Mouse (Mus musculus) adrenal gland, adult 8-10 months (tissue): ENCODE measurements around the gene Synpo2. TPM values are rescaled to one million over a fixed set of nuclear protein-coding genes. Genes with fewer than 3 reads are reported as not detected.

Experiments used
- DNase-seq: peaks from one replicate; pipeline ENCODE4 v3.0.0; 2022
- total RNA-seq, 4 experiments: library from RNA; stranded (reverse); gene quantifications; 2 replicates each; pipeline ENCODE4 v1.2.4; 2022

Gene Synpo2
- total RNA-seq, 4 experiments from 2014 or later = 13.8 to 31.8 (median 20.3) TPM

DNA sequence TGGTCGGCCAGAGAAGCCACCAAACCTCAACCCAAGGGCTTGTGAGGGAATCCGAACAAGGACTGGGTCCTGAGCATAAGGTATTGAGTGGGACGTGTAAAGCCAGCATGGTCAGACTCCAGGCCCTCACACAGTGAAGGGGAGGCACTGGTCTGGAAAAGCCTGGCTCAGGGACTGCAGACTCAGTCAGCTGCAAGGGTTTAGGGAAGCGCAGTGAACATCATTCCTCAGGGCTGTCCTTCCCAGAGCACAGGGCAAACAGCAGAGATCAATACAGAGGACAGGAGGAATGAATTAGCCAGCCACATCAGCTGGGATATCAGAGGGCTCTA, 72.8 kb downstream of the Synpo2 start:
- no peak for DNase-seq

DNA sequence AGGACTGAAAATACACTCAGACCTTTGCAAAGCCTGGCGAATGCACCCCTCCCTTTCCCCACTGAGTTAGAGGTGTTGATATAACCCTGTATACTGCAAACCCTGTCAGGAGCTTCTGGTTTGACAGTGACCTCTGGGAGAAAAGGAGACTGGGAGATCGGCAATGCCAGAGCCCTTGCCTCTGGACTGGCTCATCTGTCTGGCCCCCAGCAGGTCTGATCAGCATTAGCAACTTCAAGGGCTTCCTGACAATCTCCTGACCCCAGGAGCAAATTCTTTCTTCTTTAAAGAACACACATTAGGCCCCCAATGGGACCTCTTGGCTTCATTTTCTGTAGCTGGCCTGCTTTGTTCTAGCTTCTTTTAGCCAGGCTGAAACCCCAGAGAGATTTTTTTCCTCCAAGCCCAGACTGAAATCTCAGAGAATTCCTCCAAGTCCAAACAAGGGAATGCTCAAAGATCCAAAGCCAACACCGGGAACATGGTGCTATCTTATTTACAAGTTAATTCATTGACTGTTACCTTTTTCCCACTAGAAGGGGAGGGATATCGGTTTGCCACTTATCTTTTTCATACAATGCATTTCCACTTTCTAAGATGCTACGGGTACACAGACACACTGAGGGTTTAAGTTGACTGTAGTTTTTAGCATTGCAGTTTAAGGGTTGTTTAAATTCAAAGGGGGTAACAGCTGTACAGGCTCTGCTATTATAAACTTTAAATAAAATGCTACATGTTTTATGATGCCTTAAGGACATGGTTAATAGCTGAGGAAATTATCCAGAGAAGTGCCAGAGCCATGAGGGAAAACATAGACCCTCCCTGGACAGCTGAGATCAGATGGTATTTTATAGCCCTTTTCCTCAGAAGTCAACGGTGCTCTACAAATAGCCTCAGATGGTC, 73.4 kb downstream of the Synpo2 start:
- no peak for DNase-seq

DNA sequence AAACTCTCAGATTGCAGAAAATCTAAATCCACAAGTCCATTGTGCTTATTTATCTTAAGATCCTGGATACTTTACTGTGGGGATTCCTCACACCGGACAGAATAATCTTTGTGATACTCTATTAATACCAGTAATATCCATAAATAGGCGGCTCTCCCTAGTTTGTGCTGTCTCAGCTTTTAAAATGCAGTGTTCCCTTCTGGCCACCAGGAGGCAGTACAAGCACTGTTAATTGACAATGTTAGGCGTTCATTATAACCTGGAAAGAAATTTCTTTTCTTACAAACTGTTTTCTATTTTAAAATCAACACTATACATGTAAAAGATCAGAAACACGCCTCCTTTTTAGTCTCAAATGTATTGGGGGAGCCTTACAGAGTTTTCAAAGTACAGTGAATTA, 75.2 kb downstream of the Synpo2 start:
- DNase-seq = no peak

DNA sequence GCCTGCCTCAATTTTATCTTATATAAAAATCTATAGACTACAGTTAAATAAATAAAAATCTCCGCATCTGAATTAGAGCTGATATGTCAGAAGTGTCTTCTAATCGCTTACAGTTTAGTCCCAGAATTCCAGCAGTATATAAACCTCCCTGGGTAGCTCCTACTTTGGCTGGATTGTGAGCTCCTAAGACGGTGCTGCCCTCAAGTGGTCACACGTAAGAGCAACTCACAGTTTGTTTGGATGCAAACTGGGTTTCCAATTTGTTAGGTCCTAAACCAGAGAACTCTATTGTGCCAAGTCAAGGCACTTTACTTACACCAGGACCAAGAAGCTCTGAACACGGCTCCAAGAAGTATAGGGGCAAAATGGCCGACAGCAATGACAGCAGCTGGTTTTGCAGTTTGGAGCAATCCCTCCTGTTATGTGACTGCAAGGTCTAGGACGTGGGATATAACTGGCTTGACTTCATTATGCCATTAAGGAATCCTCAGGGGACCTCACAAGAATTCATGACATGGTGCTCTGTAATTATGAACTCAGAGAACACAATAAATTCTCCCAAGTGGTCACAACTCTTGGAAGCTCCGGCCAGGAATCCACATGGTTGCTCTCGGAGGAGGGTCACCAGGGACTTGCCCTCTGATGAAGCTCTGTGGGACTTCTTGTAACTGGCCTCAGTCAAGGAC, 76.7 kb downstream of the Synpo2 start:
- DNase-seq = peak; percentile 39

DNA sequence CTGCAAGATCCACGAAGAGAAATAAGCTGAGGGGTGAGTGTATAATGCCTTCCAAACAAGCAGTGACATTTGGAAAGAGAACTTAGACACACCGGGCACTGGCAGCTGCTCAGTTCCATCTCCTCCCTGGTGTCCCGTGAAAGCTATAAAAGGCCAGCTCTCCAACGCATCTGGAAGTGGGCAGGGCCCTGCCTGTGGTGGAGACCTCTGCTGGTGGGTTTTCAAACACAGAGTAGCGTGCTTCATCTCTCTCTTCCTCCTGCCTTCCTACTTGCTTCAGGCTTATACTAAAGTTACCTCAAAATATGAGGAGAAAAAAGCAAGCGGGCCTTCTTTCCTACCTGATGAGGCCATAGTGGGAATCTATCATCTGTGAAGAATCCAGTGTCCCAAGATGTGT, 77.4 kb downstream of the Synpo2 start:
- no peak for DNase-seq

DNA sequence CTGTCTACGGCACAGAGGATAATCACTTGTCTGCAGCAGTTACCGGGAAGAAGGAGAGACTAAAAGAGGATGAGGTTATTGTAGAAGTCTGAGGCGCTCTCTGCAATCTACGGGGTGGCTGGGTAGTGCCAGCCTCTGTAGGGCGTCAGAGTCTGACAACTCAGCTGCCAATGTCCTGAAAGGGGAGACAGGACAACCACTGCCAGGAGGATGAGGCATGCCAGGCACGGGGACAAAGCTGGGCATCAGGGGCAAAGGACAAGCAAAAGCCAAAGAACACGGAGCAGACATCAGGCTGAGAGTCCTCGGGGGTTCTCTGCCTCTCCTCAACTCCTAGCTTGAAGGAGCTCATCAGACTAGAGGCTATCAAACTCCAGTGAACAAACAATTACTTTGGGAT, 82.6 kb downstream of the Synpo2 start:
- DNase-seq = no peak

DNA sequence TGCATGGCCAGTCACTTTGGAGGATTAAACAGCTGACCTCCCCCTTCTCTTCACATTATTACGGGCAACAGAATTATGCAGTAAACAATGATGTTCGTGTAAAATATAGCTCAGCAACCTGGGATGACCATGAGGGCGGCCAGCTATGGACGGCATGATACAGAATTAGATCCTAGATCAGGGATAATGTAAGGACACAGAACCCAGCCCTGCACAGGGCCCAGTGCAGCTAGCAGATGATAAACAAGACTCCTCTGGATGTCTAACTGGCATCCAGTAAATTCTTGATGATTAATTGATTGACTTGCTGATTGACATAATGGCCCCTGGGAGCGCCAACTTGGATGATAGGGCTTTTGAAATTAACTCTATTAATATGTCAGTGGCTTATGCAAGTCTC, 83.0 kb downstream of the Synpo2 start:
- DNase-seq = no peak

DNA sequence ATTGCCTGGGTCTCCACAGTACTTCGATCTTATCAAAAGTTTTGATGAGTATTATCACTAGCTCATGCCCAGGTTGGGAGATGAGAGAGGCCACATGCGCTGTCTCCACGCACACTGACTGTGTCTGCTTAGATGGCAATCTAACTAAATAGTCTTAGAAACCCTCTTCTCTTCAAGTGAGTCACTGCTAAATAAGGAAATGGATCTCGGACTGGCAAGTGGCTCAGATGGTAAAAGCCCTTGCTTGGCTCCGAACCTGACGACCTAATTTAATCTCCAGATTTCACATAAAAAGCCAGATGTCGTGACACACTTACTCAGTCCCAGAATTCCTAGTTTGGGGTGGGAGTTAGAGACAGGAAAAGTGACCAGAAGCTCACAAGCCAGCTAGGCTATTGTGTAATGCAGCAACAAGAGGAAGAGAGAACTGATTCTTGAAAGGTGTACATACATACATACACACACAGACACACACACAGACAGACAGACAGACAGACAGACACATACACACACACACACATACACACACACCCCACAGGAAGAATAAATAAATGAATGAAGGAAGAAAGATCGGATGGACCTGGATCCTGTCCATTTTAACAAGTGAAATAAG, 85.3 kb downstream of the Synpo2 start:
- no peak for DNase-seq

DNA sequence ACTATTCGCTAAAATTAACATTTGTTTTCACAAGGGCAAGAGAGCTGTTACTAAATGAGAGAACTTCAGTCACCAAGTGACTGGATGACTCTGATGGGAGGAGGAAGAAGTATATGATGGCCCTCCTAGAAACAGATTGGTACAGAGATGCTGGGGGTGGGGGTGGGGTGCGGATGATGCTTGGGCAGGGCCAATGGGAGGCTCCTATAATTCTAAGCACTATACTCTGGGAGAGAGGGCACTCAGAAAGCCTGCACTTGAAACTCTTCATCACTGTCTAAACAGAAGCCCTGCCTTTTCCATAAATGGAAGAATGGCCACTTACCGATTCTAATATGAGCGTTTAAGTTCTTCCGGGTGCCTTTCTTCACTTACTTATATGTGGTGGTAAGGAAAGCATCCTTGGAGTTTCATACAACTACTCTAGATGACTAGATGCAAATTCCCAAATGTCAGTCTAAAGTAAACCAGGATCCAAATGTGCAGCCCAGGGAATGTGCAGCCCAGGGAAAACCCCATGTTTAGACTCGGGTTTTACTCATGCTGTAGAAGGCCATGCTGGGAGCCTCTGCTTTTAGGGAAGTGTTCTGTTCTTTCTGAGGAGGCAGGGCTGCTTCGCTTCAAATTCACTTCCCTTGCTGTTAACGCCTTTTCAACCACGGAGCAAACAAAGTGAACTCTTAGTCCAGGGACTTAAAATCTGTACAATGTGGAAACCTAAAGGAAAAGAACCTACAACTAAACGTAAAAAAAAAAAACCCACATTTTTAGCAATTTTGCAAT, 86.4 kb downstream of the Synpo2 start:
- no peak for DNase-seq

DNA sequence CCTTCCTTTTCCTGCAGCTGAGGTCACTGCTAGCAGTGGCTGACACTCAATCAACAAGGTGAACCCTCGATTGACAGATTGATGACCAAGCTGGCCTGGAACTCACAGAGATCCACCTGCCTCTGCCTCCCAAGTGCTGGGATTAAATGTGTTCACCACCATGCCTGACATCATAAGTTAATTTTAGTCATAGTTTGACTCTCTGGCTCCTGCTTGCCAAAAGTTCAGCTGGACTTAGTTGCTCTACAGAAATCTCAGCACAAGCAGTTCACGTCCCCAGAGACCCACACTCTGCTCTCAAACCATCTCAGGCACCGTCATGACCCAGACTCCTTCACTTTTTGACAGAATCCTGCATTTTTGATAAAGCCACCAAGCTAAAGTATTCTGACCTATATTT, 87.3 kb downstream of the Synpo2 start:
- no peak for DNase-seq

DNA sequence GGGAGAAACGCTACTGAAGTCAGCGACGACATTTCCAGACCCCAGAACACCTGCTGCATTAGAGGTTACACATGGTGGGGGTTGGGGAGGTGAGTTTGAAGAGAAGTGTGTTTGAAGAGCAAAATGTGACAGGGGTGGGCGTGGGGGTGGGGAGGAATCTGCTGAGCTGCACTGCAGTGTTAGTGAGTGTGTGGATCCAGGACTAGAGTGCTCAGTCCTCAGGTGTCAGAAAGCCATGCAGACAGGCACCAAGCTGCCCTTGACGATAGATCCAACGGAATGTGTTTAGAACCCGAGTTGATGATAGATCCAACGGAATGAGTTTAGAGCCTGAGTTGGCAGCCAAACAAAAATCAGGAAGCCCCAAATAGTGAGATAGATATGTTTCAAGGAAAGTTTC, 89.4 kb downstream of the Synpo2 start:
- DNase-seq = no peak

DNA sequence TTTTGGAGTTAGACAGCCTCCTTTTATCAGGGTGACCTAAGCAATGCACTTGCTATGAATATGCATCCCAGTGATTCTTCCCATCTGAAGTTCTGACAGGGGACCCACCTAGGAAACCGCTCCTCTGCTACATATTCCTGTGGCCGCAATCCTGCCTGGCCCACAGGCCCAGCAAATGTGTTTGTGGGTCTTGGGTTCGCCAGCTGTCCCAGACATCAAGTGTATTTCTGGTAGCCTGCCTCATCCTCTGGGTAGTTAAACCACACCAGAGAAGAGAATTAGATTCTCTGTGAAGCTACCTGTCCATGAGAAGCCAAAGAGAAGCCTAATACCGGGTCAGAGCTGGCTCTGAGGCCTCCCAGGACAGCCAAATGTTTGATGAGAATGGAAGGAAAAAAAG, 90.0 kb downstream of the Synpo2 start:
- DNase-seq = no peak

DNA sequence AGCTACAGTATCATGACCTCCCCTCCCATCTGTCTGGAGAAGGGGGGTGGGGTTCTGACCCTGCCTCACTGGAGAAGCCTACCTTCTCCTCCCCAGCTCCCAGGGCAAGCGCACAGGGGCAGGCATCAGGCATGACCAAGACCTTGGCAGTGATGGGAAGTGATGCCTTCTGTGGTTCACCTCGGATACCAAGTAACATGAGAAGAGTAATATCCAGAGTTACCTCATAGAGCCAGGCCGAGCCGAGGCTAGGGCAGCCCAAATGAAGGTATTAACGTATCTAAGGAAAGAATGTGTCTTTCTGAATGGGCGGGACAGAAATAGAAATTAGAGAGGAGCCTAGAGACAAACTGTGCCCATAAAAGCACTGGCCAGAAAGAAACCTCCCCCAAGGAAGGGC, 92.5 kb downstream of the Synpo2 start:
- DNase-seq = no peak

DNA sequence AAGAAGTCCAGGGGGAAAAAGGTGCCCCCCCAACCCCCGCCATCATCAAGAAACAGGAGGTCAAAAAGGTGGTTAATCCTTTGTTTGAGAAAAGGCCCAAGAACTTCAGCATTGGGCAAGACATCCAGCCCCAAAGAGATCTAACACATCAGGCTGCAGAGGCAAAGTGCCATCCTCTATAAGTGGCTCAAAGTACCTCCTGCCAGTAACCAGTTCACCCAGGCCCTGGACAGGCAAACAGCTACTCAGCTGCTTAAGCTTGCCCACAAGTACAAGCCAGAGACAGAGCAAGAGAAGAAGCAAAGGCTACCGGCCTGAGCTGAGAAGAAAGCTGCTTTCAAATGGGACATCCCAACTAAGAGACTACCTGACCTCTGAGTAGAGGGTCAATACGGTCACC, 93.7 kb downstream of the Synpo2 start:
- no peak for DNase-seq

DNA sequence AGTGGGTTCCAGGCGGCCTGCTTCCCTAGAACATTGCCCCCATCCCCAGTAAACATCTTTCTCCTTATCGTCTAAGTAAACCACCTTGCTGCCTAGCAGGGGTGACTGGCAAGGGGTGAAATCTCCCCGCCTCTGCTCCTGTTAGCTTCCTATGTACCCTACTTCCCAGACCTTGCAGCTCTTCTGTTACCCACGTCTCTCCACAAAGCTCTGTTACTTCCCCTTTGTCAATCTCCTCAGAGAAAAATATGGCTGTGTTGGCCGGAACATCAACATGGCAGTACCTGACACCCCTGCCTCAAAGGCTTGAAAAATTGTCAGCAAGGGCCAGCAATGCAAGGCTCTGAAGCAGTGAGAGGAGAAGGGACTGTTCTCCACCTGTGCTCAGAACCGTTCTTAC, 94.9 kb downstream of the Synpo2 start:
- no peak for DNase-seq

DNA sequence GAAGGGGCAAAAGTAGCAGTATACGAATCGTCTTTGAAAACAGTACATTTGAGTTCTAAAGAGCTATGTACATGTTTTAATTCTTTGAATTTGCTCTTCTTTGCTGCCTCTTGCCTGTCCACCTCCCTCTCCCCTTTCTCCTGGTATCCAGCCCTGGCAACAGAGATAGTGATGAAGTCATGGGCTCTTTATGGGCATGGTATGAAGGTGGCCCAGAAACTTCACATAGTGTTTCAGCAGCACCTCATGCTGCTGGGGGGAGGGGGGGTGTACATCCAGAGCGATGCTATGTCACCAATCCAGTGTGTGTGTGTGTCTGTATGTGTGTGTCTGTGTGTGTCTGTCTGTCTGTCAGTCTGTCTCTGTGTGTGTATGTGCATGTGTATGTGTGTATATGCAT, 95.8 kb downstream of the Synpo2 start:
- DNase-seq = no peak

DNA sequence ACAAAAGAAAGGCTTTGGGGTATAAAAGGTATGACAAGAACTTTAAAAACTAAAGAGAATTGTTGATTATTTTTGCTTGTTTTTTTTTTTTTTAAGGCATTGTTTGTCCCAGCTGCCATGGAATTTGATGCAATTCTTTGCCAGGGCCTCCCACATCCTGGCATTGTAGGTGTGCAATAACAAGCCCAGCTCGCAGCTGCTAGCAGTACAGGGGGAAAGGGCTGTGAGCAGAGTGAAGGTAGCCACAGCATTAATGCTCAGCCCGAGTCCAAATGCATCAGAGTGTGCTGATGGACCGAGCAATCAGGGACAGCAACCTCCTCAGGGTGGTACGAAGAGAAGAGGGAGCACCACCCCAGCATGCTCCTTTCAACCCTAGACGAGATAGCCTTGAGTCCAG, 96.3 kb downstream of the Synpo2 start:
- DNase-seq = no peak

DNA sequence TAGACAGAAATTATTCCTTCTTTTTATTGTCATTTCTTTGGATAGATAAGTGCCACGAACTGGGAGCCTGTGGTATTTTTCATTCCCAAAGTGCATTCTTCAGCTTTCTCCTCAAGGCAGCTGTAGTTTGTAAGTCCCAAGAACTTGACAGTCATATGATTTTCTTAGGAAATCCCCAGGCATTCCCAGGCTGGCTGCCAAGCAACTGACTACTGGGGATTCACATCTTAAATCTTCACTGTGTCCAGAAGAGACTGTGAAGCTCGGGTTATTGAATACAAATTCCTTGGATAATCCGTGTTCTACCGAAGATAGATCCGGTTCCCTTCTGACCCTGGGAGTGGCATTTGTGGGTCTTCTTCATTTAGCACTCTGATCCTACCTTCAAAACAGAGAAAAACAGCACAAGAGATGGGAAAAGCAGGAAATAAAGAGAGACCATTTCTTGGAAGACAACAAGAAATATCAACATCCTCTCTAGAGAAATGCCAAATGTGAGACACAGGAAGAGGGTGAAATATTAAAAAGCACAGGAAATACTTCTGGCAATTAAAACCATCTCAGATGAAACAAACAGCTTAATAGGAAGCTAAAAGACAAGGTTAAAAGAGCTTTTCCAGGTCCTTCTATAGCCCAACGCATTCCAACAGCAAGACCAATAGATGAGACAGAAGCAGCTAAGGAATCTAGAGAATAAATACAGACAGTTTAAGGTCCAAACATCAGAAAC, 97.5 kb downstream of the Synpo2 start:
- DNase-seq = peak; percentile 72

DNA sequence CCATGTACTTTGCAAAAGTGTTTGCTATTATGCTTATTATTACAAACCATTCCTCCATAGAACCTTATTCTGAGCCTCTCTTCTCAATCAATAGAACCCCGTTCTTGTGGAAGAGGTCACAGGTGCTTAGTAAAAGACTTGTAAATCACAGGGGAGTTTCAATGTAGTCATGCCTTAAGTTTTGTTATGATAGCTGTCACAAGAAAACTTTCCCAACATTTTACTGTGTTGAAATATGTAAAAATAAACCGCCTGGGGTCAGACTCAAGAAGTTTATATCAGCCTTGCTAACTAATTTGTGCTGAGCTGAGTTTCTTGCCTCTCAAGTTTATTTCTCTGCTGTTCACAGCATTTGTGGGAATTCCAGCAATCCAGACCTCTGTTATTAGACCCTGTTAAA, 103.8 kb downstream of the Synpo2 start:
- no peak for DNase-seq

DNA sequence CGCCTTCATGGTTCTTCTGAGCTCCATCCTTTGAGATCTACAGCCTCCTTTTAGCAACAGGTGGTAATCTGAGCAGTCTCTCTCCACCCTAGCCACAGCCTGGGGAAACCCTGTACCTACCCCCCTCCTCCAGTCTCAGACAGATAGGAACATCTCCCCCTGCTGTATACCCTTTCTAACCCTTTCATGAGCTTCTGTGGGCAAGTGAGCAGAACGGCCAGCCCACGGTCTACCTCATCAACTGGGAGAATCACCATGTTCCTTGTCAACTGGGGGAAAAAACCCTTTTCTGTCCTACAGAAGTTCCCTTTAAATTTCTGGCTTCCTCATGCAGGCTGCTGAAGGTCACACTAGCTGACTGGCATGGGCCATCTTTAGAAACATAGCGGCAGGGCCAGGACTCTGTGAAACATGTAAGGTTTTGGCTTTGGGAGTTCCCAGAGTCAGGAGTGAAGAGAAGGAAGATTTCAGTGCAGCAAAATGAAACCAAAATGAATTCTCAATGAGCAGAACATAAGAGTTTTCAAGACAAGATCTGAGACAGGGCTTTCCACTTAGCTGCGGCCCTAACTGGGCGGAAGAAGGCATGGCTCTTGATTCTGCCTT, 104.7 kb downstream of the Synpo2 start:
- no peak for DNase-seq

DNA sequence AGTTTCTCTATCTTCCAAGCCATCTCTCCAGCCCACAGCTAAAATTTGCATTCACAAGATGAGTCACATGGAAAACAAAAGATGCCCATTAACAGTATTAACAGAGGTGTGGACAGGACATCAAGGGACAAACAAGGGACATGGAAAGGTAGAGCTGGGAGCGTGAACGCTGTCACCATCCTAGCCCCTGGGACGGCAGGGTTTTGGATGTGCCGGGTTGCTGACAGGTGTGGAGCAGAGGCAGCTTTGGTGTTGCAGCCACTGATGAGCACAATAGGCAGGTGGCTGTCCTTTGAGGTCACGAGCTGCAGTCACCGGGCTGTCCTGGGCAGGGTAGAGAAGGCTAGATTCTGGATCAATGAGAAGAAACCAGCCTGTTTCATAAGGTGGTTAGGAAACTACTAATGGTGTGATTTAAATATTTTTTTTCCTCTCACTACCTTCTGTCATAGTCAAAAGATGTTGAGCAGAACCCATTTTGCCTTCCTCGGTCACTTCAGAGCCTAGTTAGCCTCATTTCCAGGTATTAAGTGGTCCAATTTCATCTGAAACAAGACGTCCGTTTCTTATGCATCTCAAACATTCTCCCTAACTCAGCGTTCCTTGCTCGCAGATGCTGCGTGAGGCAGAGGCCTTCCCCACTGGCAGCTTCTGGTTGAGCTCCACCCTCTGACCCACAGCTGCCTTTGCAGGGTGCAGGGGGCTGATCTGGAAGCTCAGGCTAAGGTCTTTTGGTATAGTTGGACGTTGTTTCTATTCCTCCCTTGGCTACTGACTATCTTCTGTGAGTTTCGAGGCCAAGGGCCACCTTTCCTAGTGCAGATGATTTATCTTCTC, 105.4 kb downstream of the Synpo2 start:
- DNase-seq = no peak
